ENCODE assay signal across 12 mouse cellular contexts in genomic region chr19:27514267-27514666, GRCm38 (mm10).
A peak's percentile ranks its signal among the peaks of the same experiment; 100 is the strongest.
DNase-seq lines count a peak whose midpoint lies in the region; ATAC-seq lines count a peak whose summit lies in the region.
"Had no signal": no experiment of that assay in that cellular context is flagged by ENCODE, and none has a peak within 500 bp of the region (broad histone marks: within the 10 kb centered on the region; RNA-seq: fewer than 3 reads in every experiment).

No protein-coding gene starts in this region.

- no peaks in the 10 kb centered on the region for H3K36me3 ChIP-seq in heart, embryonic 10.5 days
- no peaks in the 10 kb centered on the region for H3K36me3 ChIP-seq in midbrain, embryonic 14.5 days (ENCODE audit: control insufficient read depth, insufficient read depth, low read length)
- no peaks in the 10 kb centered on the region for H3K36me3 ChIP-seq in limb, embryonic 10.5 days

- 79% methylated on average over 3 of the region's 3 CpGs for WGBS in heart, embryonic 10.5 days
- 79% methylated on average over 3 of the region's 3 CpGs for WGBS in midbrain, embryonic 14.5 days
- WGBS in limb, embryonic 10.5 days, result 90% methylated on average over 3 of the region's 3 CpGs

- peak; percentile 88 for DNase-seq in heart, adult 11 months
- DNase-seq in heart, embryonic 10.5 days (ENCODE audit: low spot score), result no peak
- peak; percentile 32 to 95 for DNase-seq in adrenal gland, adult (ENCODE audit: inconsistent age in 2 of 2, low spot score in 1 of 2)
- DNase-seq in heart, postnatal 14 days, result peak; percentile 32 to 38
- peak; percentile 59 to 60 for DNase-seq in lung, postnatal 4 days
- no peak for DNase-seq in midbrain, embryonic 14.5 days
- DNase-seq in limb, embryonic 10.5 days (ENCODE audit: low spot score), result no peak
- DNase-seq: B cell, adult 2 months; cerebellum, adult 9-10 months; right cerebral cortex, postnatal 14 days had no signal

- no peak overlapping the region for H3K4me3 ChIP-seq in heart, embryonic 10.5 days
- no peak overlapping the region for H3K4me3 ChIP-seq in midbrain, embryonic 14.5 days (replicated peaks; ENCODE audit: low read depth, low read length)
- no peak overlapping the region for H3K4me3 ChIP-seq in limb, embryonic 10.5 days

- ATAC-seq in erythroid progenitor cell, adult 5-6 weeks (replicated peaks; ENCODE audit: low FRiP score, poor library complexity, severe bottlenecking), result no peak
- no peak for ATAC-seq in midbrain, embryonic 14.5 days (ENCODE audit: low FRiP score, low TSS enrichment)
- ATAC-seq: intestine, postnatal 0 days had no signal

- no peaks in the 10 kb centered on the region for H3K9me3 ChIP-seq in heart, embryonic 10.5 days
- H3K9me3 ChIP-seq in midbrain, embryonic 14.5 days (ENCODE audit: control insufficient read depth, low read length), result no peaks in the 10 kb centered on the region
- no peaks in the 10 kb centered on the region for H3K9me3 ChIP-seq in limb, embryonic 10.5 days (replicated peaks)

- no peaks in the 10 kb centered on the region for H3K27me3 ChIP-seq in heart, embryonic 10.5 days (ENCODE audit: insufficient read depth, poor library complexity, severe bottlenecking)
- H3K27me3 ChIP-seq in midbrain, embryonic 14.5 days (ENCODE audit: control insufficient read depth, insufficient read depth, low read length), result no peaks in the 10 kb centered on the region
- no peaks in the 10 kb centered on the region for H3K27me3 ChIP-seq in limb, embryonic 10.5 days (ENCODE audit: low read depth, poor library complexity, severe bottlenecking)

- no peaks in the 10 kb centered on the region for H3K4me1 ChIP-seq in heart, embryonic 10.5 days
- no peaks in the 10 kb centered on the region for H3K4me1 ChIP-seq in midbrain, embryonic 14.5 days (ENCODE audit: control insufficient read depth, insufficient read depth, low read length)
- H3K4me1 ChIP-seq in limb, embryonic 10.5 days, result peaks cover 9% of the 10 kb centered on the region

- no peak overlapping the region for H3K27ac ChIP-seq in heart, embryonic 10.5 days
- H3K27ac ChIP-seq in midbrain, embryonic 14.5 days (replicated peaks; ENCODE audit: low read depth, low read length), result no peak overlapping the region
- H3K27ac ChIP-seq in limb, embryonic 10.5 days, result no peak overlapping the region

- H3K4me2 ChIP-seq in midbrain, embryonic 14.5 days (ENCODE audit: low read length), result no peak overlapping the region

- intact Hi-C loops in heart, postnatal 14 days (cut with DNase I), result no loop called here

- H3K9ac ChIP-seq in midbrain, embryonic 14.5 days (replicated peaks; ENCODE audit: low read length), result no peak overlapping the region

Comparison
In these comparisons a context has a peak if more than half of its experiments do, and no peak if none do; other contexts are left out.
1. DNase-seq: peak in heart, adult 11 months (single experiment), adrenal gland, adult (2 of 2), heart, postnatal 14 days (2 of 2) and lung, postnatal 4 days (2 of 2); none in heart, embryonic 10.5 days (single experiment), midbrain, embryonic 14.5 days (single experiment) and limb, embryonic 10.5 days (single experiment).